Mouse (Mus musculus): ENCODE data around the gene Opalin.

DNA sequence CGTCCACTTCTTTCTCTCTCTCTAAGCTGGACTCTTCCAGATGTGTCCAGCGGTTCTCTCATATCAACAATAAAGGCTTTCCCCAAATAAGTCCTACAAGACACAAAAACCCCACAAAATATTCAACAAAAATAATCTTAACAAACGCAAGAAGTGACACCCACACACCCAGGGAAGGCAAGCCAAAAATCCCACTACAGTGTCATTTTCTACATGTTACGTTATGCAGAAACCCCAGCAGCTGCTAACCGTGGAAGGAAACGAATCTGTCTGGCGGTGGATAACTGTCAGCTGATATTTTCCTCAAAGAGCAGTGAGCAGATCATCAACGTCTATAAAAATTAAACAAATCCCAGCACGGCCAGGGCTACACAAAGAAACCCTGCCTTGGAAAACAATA is 62.9 kb downstream of the Opalin start:
- no peak for TF ChIP-seq MAX (IDR thresholded peaks at IDR 0.05; ENCODE audit: low read depth)
- no peak for TF ChIP-seq POLR2A (IDR thresholded peaks at IDR 0.05; ENCODE audit: insufficient read length, low read depth)
- no peak for TF ChIP-seq MYOD1 (IDR thresholded peaks at IDR 0.05; ENCODE audit: control insufficient read depth in 1 of 3, insufficient read length in 2 of 3, low read depth in 2 of 3)
- no peak for TF ChIP-seq POLR2AphosphoS2 (IDR thresholded peaks at IDR 0.05; ENCODE audit: insufficient read length, low read depth)
- TF ChIP-seq USF1 (IDR thresholded peaks at IDR 0.05; ENCODE audit: low read depth), result no peak
- no peak for TF ChIP-seq MYOG (IDR thresholded peaks at IDR 0.05; ENCODE audit: control insufficient read depth in 1 of 3, insufficient read depth in 1 of 3, insufficient read length in 2 of 3, low read depth in 2 of 3)
- no peak for TF ChIP-seq TCF12 (IDR thresholded peaks at IDR 0.05; ENCODE audit: insufficient read depth, poor library complexity, severe bottlenecking)
- no peak for TF ChIP-seq E2F4 (IDR thresholded peaks at IDR 0.05; ENCODE audit: insufficient read depth)
- TF ChIP-seq TCF3 (IDR thresholded peaks at IDR 0.05; ENCODE audit: insufficient read length, low read depth), result no peak
- no peak for TF ChIP-seq SRF (IDR thresholded peaks at IDR 0.05; ENCODE audit: control insufficient read depth, insufficient read length, low read depth)
